Mouse (Mus musculus) intestine, embryonic 14.5 days (tissue): ENCODE measurements around the gene Gm12248. TPM values are rescaled to one million over a fixed set of nuclear protein-coding genes. Genes with fewer than 3 reads are reported as not detected.

Experiments
- ATAC-seq: fragments of 200-750 bp; cut with Nextera tagmentation; replicated peaks from 2 replicates; pipeline ENCODE4 v1.8.0; 2017; ENCODE audit warnings: low read depth, moderate number of reproducible peaks, moderate TSS enrichment, moderate library complexity; ENCODE audit not compliant: low FRiP score, low TSS enrichment
- DNase-seq: peaks from one replicate; pipeline ENCODE4 v3.0.0-alpha.2; 2018; ENCODE audit warnings: low spot score
- H3K27ac ChIP-seq: fragments of 300-500 bp; sonication (generic); 2 replicates; pipeline ENCODE4 v1.5.1; 2014; ENCODE audit warnings: low read depth, mild to moderate bottlenecking, control low read depth
- H3K27me3 ChIP-seq: fragments of 300-500 bp; sonication (generic); replicated peaks from 2 replicates; pipeline ENCODE4 v1.6.1; 2014; ENCODE audit warnings: low read length, control low read depth; ENCODE audit not compliant: control insufficient read depth, insufficient read depth
- H3K36me3 ChIP-seq: fragments of 300-500 bp; sonication (generic); 2 replicates; pipeline ENCODE4 v1.6.1; 2014; ENCODE audit warnings: low read length, control low read depth; ENCODE audit not compliant: control insufficient read depth, insufficient read depth
- H3K4me1 ChIP-seq: fragments of 300-500 bp; sonication (generic); replicated peaks from 2 replicates; pipeline ENCODE4 v1.6.1; 2014; ENCODE audit warnings: low read length, control low read depth, mixed read lengths; ENCODE audit not compliant: control insufficient read depth, insufficient read depth
- H3K4me2 ChIP-seq: fragments of 300-500 bp; sonication (generic); 2 replicates; pipeline ENCODE4 v1.6.1; 2014; ENCODE audit warnings: low read length
- H3K4me3 ChIP-seq: fragments of 300-500 bp; sonication (generic); 2 replicates; pipeline ENCODE4 v1.5.1; 2014; ENCODE audit warnings: low read depth, low read length, control low read depth, mixed read lengths
- H3K9ac ChIP-seq: fragments of 300-500 bp; sonication (generic); 2 replicates; pipeline ENCODE4 v1.6.1; 2014; ENCODE audit warnings: mild to moderate bottlenecking, low read length
- H3K9me3 ChIP-seq: fragments of 300-500 bp; sonication (generic); 2 replicates; pipeline ENCODE4 v1.6.1; 2016; ENCODE audit warnings: low read length, control low read depth; ENCODE audit not compliant: control insufficient read depth
- WGBS: fragments of 180-500 bp; shearing (Covaris S2); extraction: QIAGEN DNeasy Blood & Tissue Kit; methylation state at CpG from one replicate; pipeline ENCODE4 v1.1.7; 2014; 5-methylcytosine and 5-hydroxymethylcytosine counted together
- polyA plus RNA-seq: library from polyadenylated mRNA; unstranded; fragments of >200 nt; fragmentation: Nextera tagmentation; extraction: Ambion mirVana; gene quantifications from 2 replicates; pipeline ENCODE4 v1.2.1, GENCODE M21; 2014

Gm12248 gene
- polyA plus RNA-seq, 1 experiment from 2014 or later, result not detected

DNA sequence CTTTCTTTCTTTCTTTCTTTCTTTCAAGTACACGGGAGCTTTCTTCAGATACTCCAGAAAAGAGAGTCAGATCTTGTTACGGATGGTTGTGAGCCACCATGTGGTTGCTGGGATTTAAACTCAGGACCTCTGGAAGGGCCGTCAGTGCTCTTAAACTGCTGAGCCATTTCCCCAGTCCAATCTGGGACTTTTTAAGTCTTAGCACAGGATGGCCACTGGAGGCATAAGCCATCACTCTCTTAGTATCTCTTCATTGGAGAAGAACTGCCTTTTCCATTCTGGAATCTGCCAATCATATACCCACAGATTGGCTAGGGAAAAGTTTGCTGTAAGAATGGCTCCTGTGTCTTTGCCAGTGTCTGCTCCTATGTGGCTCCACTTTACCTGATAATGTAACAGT is 14.1 kb upstream of the Gm12248 start:
- peaks cover 22% of the 10 kb centered on the region for H3K36me3 ChIP-seq
- H3K9ac ChIP-seq, result no peak overlapping the region
- H3K4me3 ChIP-seq, result no peak overlapping the region
- peaks cover 4% of the 10 kb centered on the region; the same call in 1 of the 2 replicates for H3K9me3 ChIP-seq
- DNase-seq (no peak), ATAC-seq (no peak)
- 70% methylated on average over 3 of the region's 3 CpGs for whole genome bisulfite sequencing
- H3K4me1 ChIP-seq, result peaks cover 19% of the 10 kb centered on the region
- no peak overlapping the region for H3K27ac ChIP-seq
- H3K4me2 ChIP-seq, result no peak overlapping the region
- H3K27me3 ChIP-seq, result no peaks in the 10 kb centered on the region

DNA sequence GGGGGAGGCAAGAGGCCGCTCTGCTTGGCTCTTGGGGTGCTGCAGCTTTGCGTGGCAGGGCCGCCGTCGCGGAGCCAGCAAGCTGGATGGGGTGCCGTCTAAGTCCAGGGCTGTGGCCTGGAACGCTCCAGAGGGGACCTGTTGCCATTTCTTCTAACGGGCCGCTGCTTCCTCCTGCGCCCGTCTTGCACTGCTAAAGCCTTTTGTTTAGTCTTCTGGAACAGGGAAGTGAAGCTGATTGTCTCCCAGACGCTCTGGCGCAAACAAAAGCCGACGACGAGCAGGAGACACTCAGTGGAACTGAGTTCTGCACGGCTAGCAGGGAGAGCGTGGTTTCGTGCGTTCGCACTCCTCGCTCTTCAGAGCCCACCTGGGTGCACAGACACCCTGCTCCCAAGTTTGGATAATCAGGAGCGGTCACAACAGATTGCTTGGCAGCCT is 11.4 kb upstream of the Gm12248 start:
- under 1% methylated on average over 24 of the region's 24 CpGs for WGBS
- peak; percentile 26; the same call in 1 of the 2 replicates for ATAC-seq
- Histone ChIP-seq H3K4me3 (peak overlapping the region; percentile 98), H3K9me3 (no peaks in the 10 kb centered on the region), H3K27ac (peak overlapping the region; percentile 90), H3K9ac (peak overlapping the region; percentile 92), H3K27me3 (no peaks in the 10 kb centered on the region), H3K36me3 (no peaks in the 10 kb centered on the region), H3K4me2 (peak overlapping the region; percentile 72), H3K4me1 (peaks cover 19% of the 10 kb centered on the region)
- DNase-seq, result no peak

- Histone ChIP-seq H3K4me1 (peaks cover 19% of the 10 kb centered on the region), H3K9me3 (no peaks in the 10 kb centered on the region), H3K36me3 (no peaks in the 10 kb centered on the region), H3K27me3 (no peaks in the 10 kb centered on the region), H3K9ac (peak within 1 kb of the TSS; percentile 92), H3K27ac (peak within 1 kb of the TSS; percentile 90), H3K4me3 (peak within 1 kb of the TSS; percentile 98), H3K4me2 (peak within 1 kb of the TSS; percentile 72)
- ATAC-seq (peak; percentile 97), DNase-seq (peak; percentile 99)
- WGBS, result under 1% methylated on average over 55 of the region's 55 CpGs
Measured at GRCm38 (mm10) chr11:58103697-58104306, 10.9 kb upstream of the Gm12248 start, which contains the start of gene Cnot8. Gene Cnot8, plus strand, starts transcription at chr11:58104153.

DNA sequence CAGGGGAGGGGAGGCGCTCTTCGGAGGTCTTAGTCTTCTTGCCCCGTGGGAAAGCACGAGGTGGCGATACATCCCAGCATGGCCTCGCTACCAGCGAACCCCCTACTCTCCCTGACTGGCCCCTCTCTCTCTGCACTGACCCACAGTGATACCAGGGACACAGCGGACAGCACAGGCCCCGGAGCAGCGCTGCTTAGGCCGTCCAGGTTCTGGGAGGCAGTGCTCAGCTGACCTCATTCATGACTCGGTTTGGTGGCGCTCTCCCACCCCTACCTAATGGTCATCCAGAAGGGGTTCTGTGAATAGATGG is 10.4 kb upstream of the Gm12248 start:
- Histone ChIP-seq H3K4me2 (peak overlapping the region; percentile 72), H3K9ac (peak overlapping the region; percentile 40), H3K27me3 (no peaks in the 10 kb centered on the region), H3K4me1 (peaks cover 19% of the 10 kb centered on the region), H3K9me3 (no peaks in the 10 kb centered on the region), H3K36me3 (no peaks in the 10 kb centered on the region), H3K4me3 (peak overlapping the region; percentile 98), H3K27ac (peak overlapping the region; percentile 58)
- DNase-seq, result no peak
- no peak; the same call in 1 of the 2 replicates for ATAC-seq
- 58% methylated on average over 13 of the region's 13 CpGs for WGBS

- Histone ChIP-seq H3K9ac (no peak overlapping the region), H3K4me1 (peaks cover 19% of the 10 kb centered on the region), H3K4me3 (no peak overlapping the region), H3K36me3 (no peaks in the 10 kb centered on the region), H3K4me2 (peak overlapping the region; percentile 72), H3K9me3 (no peaks in the 10 kb centered on the region), H3K27me3 (no peaks in the 10 kb centered on the region), H3K27ac (0 out of 2 replicates have a peak overlapping the region, but pooled peaks have one; percentile 58)
- DNase-seq (no peak), ATAC-seq (no peak)
- 89% methylated on average over 9 of the region's 9 CpGs for WGBS
Measured at GRCm38 (mm10) chr11:58102581-58103343, 9.8 kb upstream of the Gm12248 start.

DNA sequence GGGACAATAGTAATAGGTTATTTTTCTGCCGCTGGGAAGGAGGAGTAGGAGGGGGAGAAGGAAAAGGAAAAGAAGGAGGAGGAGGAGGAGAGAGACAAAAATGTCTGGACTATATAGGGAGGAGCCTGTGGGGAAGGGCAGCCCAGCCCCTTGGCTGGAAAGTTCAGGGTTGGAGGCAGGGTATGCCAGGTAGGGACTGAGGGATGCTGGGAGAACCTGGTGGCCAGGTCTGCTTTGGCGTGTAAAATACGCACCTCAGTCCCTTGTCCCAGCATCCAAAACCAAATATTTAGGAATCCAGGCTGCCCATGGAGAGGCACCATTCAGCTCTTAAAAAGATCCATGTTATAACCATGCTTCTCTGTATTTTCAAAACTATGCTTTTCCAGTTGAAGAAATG is 9.2 kb upstream of the Gm12248 start:
- no peak for ATAC-seq
- H3K4me2 ChIP-seq, result no peak overlapping the region
- 67% methylated on average over 3 of the region's 3 CpGs for WGBS
- H3K27me3 ChIP-seq, result 0 out of 2 replicates have a peak, but pooled peaks cover 4% of the 10 kb centered on the region
- no peak overlapping the region for H3K27ac ChIP-seq
- H3K9ac ChIP-seq, result no peak overlapping the region
- H3K4me1 ChIP-seq, result peaks cover 16% of the 10 kb centered on the region
- no peak for DNase-seq
- no peak overlapping the region for H3K4me3 ChIP-seq
- H3K36me3 ChIP-seq, result no peaks in the 10 kb centered on the region
- no peaks in the 10 kb centered on the region for H3K9me3 ChIP-seq

GRCm38 (mm10) chr11:58101194-58101720 is 8.3 kb upstream of the Gm12248 start:
- no peak overlapping the region for H3K4me2 ChIP-seq
- 0 out of 2 replicates have a peak, but pooled peaks cover 4% of the 10 kb centered on the region for H3K27me3 ChIP-seq
- no peak overlapping the region for H3K9ac ChIP-seq
- no peak overlapping the region for H3K27ac ChIP-seq
- 87% methylated on average over 4 of the region's 4 CpGs for WGBS
- H3K36me3 ChIP-seq, result no peaks in the 10 kb centered on the region
- no peaks in the 10 kb centered on the region for H3K9me3 ChIP-seq
- no peak overlapping the region for H3K4me3 ChIP-seq
- ATAC-seq, result no peak
- H3K4me1 ChIP-seq, result peaks cover 13% of the 10 kb centered on the region
- DNase-seq, result no peak

DNA sequence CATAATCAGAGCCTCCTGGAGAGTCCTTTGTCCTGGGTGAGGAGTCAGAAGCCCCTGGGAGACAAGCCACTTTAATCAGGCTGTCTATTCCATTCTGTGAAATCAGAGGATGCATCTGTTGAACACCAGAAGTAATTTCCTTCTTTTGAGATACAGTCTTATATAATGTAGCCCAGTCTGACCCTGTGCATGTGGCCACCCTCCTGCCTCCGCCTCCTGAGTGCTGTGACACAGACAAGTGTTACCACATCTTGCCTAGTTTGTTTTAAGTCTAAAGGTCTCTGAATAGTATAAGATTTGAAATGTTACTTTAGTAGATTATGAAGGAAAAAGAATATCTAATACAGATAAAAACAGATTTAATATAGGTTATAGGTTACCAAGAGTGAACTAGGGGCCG is 7.1 kb upstream of the Gm12248 start:
- H3K4me2 ChIP-seq, result no peak overlapping the region

More for the DNA sequence above, 7.1 kb upstream of the Gm12248 start:
- 95% methylated on average over 2 of the region's 2 CpGs for WGBS
- H3K9ac ChIP-seq, result no peak overlapping the region
- H3K27me3 ChIP-seq, result 0 out of 2 replicates have a peak, but pooled peaks cover 4% of the 10 kb centered on the region
- H3K4me3 ChIP-seq, result no peak overlapping the region
- DNase-seq (no peak), ATAC-seq (no peak)
- H3K36me3 ChIP-seq, result no peaks in the 10 kb centered on the region
- H3K27ac ChIP-seq, result no peak overlapping the region
- peaks cover 8% of the 10 kb centered on the region for H3K4me1 ChIP-seq
- no peaks in the 10 kb centered on the region for H3K9me3 ChIP-seq
